Mouse (Mus musculus) right cerebral cortex, postnatal 36 days (tissue): ENCODE data around the gene Gpr19.

ENCODE experiments used
- DNase-seq, 2 experiments: peaks; one replicate each; pipeline ENCODE4 v3.0.0; 2022; ENCODE audit warnings: low spot score in 2 of 2, mixed read lengths in 1 of 2

Gpr19 gene

GRCm38 (mm10) chr6:134849461-134849860 lies 48.9 kb downstream of the Gpr19 start:
- DNase-seq, result no peak

- DNase-seq, result no peak
Observed at GRCm38 (mm10) chr6:134848197-134848890, 50.0 kb downstream of the Gpr19 start.

DNA sequence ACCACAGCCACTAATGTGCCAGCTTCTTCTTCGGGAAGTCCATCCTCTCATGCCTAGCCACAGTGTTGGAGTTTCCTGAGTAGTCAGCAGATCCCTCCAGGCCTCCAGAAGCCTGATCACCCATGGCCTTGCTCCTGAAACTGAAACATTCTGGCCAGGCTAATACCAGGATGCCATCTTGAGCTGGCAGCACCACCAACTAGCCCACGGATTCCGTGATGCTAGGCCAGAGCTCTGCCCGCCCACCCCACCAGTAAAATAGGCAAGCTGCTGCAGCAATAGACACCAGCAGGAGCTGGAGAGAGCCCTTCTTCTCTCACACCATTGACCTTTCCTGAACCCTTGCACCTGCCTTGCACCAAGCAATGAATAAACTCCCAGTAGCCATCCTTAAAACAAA lies 50.8 kb downstream of the Gpr19 start:
- no peak for DNase-seq

- no peak for DNase-seq
Observed at GRCm38 (mm10) chr6:134846308-134846707, 52.1 kb downstream of the Gpr19 start.

GRCm38 (mm10) chr6:134845726-134846125 lies 52.7 kb downstream of the Gpr19 start:
- DNase-seq, result no peak

DNA sequence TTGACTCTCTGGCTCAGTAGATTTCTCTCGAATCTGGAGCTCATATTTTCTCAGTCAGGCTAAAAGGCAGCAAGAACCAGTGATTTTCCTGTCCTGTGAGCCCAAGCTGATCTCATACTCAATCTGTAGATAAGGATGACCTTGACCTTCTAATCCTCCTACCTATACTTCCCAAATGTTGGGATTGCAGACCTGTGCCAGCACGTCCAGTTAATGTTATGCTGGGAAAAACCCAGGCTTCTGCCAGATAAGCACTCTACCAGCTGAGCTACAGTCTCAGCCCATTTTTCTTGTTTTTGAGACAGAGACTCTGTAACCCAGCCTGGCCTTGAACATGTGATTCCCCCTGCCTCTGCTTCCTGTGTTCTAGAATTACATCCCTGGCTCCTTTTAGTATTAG lies 58.0 kb downstream of the Gpr19 start:
- no peak for DNase-seq

DNA sequence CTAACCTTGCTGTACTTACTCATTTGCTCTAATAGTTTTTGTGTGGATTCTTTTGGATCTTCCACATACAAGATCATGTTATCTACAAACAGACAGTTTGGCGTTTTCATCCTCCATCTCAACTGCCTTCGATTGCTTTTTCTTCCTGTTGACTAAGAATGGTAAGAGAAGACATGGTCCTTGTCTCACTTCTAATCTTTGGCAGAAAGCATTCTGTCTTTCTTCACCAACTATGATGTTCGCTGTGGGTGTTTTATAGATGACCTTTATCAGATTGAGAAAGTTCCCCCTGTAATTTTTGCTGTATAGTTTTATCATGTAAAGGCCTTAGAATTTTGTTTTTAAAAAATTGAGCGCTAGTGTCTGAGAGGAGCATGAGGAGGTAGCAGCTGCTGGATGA lies 60.3 kb downstream of the Gpr19 start:
- no peak for DNase-seq

- no peak for DNase-seq
Observed at GRCm38 (mm10) chr6:134834585-134835251, 63.7 kb downstream of the Gpr19 start.

DNA sequence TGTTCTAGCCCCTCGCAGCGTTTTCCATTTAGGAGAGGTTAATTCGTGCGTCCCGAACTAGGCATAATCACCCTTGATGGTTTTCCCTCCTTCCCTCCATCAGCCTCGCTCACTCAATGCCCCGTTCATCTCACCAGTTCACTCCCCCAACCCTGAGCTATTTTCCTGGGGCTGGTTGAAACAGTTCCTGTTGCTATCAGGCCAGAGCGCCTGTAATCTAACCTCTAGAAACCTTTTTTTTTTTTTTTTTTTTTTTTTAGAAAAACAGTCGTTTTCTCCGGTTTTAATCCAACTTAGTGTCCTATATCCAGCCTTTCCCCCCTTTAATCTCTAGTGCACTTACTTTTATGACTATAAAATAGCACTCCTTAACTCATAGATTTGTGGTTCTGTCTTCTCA lies 67.6 kb downstream of the Gpr19 start:
- no peak for DNase-seq

DNA sequence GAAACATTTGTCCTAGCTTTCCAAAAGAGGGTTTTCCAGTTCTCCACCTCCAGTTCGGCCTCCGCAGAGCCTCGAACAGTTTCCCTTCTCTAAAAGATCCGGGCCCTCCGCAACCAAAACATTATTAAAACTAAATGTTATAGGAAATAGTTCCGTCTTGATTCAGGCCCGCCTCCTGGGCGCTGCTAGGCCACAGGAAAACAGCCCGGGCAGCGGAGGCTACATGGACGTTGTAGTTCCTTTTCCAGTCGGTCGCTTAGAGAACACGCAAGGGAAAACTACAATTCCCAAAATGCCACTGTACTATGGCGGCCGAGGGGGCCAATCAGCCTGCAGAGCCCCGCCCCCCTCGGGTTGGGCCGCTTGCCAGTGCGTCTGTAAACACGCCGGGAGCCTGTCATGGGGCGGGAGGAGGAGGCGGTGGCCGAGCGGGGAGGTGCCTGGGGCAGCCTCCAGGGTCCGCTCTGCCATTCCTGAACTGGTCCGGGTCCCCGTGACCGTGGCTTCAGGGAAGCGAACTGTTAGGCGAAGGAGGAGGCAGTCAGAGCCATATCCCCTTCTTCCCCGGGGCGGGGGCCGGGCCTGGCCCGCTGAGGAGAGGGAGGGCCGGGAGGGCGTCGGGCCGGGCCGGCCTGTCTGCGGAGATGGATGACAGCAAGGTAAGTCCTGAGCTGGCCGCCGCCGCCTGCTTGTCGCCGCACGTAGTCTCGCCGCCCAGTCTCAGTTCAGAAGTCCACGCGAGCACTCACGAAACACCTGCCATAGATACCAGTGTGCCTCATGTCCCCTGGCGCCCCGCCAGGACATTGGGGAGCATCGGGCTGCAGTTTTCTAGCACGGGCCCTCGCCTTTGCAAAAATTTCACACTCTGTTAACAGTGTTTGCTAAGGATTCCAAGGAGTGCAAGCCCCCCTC lies 68.3 kb downstream of the Gpr19 start, which contains the start of gene Crebl2:
Crebl2 (plus strand) TSS at position 369 of the 915 bp plus-strand sequence.
- peak; percentile 99 to 100 for DNase-seq

DNA sequence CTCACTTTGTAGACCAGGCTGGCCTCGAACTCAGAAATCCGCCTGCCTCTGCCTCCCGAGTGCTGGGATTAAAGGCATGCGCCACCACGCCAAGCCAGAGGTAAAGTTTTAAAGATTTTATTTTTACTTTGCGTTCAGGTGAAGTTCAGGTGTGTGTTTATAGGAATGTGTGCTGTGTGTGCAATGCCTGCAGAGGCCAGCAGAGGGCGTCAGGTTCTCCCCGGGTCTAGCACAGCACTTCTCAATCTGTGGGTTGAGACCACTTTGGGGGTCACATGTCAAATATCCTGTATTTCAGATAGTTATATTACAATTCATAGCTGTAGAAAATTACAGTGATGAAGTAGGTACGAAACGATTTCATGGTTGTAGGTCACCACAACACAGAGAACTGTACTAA lies 75.5 kb downstream of the Gpr19 start:
- no peak for DNase-seq

- no peak for DNase-seq
Observed at GRCm38 (mm10) chr6:134820411-134820810, 78.0 kb downstream of the Gpr19 start.

DNA sequence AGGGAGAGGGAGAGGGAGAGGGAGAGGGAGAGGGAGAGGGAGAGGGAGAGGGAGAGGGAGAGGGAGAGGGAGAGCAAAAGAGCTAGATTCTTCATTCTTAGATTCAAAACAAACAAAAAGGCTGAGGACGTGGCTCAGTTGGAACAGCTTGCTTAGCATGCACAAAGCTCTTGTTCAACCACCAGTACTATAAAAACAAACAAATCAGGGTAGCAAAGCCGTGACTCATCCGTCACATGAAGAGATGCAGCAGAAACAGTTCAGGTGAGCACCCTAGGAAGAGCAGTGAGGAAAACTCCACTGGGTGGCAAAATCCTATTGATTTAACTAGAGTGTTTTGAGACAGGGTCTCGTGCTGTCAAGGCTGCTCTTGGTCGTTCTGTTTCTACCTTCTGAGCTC lies 78.6 kb downstream of the Gpr19 start:
- no peak for DNase-seq
